Mouse (Mus musculus): ENCODE results near the gene Endou.

The Endou gene

GRCm38 (mm10) chr15:97752491-97752890 is 21.4 kb upstream of the Endou start:
- DNase-seq = no peak

DNA sequence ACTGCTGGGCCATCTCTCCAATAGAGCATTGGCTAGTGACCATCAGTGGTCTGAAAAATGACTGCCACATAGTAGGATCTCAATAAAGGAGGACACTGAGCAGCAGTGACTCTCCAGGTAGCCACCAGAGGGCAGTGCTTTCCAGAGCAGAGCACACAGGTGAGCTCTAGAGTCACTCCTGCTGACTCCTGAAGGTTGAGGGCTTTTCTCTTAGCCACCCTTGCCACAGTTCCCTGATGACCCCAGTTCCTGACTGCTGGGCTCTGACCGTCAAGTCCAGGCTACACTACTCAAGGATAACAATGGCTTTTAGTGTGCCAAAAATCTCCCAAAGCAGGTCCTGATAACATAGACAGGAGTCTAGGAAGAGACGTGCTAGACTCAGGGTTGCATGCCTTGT is 20.5 kb upstream of the Endou start:
- no peak for DNase-seq

DNA sequence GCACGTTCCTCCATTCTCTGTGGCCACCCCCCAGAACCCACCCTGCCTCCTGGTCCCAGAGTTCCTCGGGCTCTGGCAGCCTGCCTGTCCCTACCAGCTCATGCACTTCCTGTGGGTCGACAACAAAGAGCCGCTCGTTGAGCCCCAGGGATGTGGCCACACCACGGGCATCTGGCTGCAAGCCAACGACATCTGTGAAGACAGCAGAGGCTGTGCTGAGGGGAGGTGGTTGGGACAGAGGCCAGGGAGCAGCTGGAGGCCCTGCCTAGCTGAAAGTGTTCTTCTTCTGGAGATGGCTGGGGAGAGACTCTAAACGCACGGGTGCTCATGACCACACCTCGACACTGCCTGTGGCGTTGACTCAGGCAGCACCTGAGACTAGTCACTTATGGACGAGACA is 19.6 kb upstream of the Endou start:
- DNase-seq = peak; percentile 51

DNA sequence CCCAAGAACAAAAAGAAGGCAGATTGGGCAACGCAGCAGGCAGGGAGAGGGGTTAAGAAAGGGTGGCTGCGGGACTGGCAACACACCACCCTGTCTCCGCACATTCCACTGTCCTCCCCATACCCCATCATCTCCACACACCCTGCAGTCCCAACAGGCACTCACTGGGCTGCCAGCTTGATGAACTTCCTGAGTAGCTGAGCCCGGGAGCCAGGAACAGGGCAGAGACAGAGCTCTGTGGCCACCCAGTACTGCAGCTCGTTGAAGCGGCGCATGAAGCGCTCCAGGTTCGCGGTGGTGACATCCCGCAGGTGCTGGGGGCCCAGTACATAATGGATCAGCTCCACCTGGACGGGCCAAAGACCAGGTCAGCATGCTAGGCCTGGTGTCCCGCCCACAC is 18.7 kb upstream of the Endou start:
- no peak for DNase-seq

DNA sequence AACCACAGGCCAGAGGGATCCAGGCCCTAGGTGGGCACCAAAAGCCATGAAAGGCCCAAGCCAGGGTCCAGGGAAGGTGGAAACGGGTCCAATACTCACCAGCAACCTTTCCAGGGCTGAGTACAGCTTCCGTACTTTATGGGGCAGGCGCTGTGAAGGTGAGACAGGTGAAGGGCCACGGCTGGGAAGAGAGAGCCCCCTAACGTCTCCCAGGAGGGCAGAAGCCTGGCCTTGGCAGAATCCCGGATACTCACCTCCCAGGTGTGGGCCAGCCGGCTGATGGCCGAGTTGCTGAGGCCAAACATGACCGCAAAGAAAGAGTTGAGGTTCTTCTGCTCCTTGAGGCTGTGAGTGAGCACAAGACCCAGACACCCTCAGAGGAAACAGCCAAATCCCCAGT is 18.3 kb upstream of the Endou start:
- no peak for DNase-seq

- no peak for DNase-seq
Measured at GRCm38 (mm10) chr15:97748964-97749363, 17.8 kb upstream of the Endou start.

- DNase-seq = no peak
Measured at GRCm38 (mm10) chr15:97748309-97748708, 17.2 kb upstream of the Endou start.

DNA sequence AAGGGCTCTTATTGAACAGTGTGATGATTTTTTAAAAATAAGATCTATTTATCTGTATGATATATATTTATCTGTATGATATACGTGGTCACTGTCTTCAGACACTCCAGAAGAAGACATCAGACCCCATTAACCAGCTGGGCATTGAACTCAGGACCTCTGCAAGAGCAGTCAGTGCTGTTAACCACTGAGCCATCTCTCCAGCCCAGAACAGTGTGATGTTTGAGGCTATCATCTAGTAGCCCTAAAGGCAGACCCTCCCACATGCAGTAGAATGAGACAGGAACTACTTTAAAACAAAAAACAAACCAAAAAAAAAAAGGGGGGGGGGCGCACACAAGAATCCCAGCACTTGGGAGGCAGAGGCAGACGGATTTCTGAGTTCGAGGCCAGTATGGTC is 16.3 kb upstream of the Endou start:
- DNase-seq = no peak

GRCm38 (mm10) chr15:97746748-97747147 is 15.6 kb upstream of the Endou start:
- no peak for DNase-seq

- DNase-seq = no peak
Measured at GRCm38 (mm10) chr15:97746278-97746677, 15.1 kb upstream of the Endou start.

- DNase-seq = peak; percentile 16
Measured at GRCm38 (mm10) chr15:97745331-97745730, 14.2 kb upstream of the Endou start.

GRCm38 (mm10) chr15:97744930-97745329 is 13.8 kb upstream of the Endou start:
- DNase-seq = no peak

DNA sequence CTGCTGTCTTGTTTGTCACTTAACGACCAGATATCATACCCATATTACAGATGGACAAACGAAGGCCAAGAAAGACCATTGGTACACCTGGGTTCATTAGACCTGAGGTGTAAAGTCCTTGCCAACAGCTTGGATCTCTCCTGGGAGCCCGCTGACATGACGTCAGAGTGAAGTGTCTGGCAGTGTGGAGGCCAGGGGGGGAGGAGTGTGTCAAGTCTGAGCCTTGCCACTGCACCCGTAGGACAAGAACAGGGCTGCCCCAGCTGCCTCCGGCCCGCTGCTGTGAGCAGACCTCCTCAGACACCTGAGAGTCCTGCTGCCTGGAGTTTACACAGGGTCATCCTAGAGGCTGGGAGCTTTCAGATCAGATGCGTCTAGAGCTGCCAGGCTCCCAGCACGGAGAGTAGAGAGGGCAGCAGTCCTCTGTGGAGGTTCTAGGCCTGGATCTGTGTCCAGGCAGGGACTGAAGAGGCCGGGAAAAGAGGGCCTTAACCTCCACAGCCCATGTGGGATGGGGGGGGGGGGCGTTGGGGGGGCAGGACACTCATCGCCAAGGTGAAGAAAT is 12.9 kb upstream of the Endou start:
- DNase-seq = no peak

GRCm38 (mm10) chr15:97743210-97743609 is 12.1 kb upstream of the Endou start:
- DNase-seq = no peak

- no peak for DNase-seq
Measured at GRCm38 (mm10) chr15:97742600-97742999, 11.5 kb upstream of the Endou start.

- no peak for DNase-seq
Measured at GRCm38 (mm10) chr15:97742074-97742473, 10.9 kb upstream of the Endou start.

- no peak for DNase-seq
Measured at GRCm38 (mm10) chr15:97741662-97742061, 10.5 kb upstream of the Endou start.

- no peak for DNase-seq
Measured at GRCm38 (mm10) chr15:97740283-97740732, 9.2 kb upstream of the Endou start.

- no peak for DNase-seq
Measured at GRCm38 (mm10) chr15:97738923-97739322, 7.8 kb upstream of the Endou start.

- no peak for DNase-seq
Measured at GRCm38 (mm10) chr15:97731988-97732387, 849 bp upstream of the Endou start.

GRCm38 (mm10) chr15:97730365-97730764 is 774 bp downstream of the Endou start:
- DNase-seq = no peak

DNA sequence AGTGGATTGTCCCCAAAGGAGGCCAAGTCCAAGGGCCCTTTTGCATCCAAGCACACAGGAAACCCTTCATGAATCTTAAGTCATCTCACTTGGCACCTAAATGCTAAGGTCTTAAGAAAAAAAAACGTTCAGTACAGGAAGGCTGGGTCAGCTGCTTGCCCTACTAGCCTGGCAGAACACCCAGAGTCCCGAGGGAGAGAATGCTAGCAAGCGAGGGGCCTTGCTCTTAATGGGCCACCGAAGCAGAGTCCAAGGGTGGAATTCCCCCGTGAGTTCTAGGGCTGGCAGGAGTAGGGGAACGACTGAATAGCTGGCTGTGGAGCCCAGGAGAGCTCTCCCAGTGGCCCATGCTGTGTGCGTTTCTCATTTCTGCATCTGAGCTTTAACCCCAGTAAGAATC is 2.3 kb downstream of the Endou start:
- DNase-seq = no peak

DNA sequence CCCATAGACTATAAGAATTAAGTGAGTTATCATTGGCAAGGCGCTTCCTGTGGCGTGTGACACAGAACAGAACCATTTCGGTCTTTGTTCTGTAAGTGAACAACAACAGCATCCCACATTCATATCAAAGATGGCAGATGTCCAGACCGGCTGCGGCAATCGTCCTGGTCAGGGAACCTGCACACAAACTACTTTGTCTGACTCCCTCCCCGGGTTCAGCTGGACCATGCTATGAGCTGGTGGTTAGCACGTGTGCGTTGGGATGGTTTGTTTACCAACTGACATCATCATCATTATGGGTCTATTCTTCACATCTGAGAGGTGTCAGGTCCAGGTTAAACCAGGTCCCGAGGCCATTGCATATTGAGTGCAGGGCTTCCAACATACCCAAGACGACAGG is 2.7 kb downstream of the Endou start:
- DNase-seq = no peak

DNA sequence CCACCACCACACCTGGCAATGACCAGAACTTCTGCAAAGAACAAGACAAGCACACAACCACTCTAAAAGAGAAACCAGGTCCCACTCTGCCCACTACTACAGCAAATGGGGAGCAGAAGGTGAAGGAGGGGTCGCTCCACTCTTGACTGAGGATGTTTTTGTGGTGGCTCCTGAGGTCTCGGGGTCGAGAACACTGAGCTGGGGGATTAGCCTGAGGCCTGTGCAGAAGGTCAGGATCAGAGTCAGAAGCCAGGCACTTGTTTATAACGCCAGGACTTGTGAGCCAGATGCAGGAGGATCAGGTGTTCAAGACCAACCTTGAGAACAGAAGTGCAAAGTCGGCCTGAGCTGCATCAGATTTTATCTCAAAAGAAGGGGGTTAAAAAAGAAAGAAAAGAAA is 3.6 kb downstream of the Endou start:
- no peak for DNase-seq

DNA sequence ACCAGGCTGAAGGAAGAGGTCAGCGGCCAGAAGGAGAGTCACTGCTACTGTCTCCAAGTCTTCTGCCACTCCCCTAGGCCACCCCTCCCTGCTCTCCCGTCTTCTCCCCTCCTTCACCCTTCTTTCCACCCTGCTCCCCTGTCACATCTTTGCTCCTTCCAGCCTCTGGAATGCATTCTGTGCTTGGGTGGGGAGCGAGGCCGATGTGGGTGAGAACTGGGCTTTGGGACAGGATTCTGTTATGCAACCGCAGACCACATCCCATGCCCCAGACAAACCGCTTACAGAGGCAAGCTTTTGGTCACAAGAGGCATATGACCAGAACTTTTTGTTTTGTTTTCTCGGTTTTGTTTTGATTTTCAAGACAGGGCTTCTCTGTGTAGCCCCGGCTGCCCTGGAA is 4.1 kb downstream of the Endou start:
- no peak for DNase-seq

DNA sequence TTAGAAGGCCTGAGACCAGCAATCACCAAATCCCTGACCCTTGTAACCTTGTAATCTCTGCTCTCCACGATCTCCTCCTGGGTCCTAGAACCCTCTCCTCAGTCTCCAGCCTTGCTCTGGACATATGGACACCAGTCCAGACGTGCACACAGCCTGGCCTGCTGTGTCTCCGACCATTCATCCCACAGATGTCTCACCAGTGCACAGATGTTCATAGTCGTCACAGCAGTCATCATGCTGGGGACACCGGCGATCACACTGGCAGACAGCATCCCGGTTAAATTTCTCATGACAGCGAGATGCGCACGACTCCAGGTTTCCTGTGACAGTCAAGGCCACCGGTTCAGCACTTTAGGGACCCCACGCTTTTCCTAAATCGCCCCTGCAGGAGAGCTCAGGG is 4.8 kb downstream of the Endou start:
- DNase-seq = no peak

Measured in cerebellum, adult 11-12 months (tissue).